Mouse (Mus musculus) heart, adult 10 weeks (tissue): ENCODE results near the gene Rhoq. TPM values are rescaled to one million over a fixed set of nuclear protein-coding genes. Genes with fewer than 3 reads are reported as not detected.

Experiments
- polyA plus RNA-seq: library from polyadenylated mRNA; stranded (reverse); fragments of 350-450 nt; fragmentation: Illumina TruSeq; extraction: RNeasy Lipid Tissue Mini Kit (QIAGEN cat#74804); gene quantifications from one replicate; pipeline ENCODE4 v1.2.3, GENCODE M21; 2014; ENCODE audit warnings: low read depth, low replicate concordance

Gene Rhoq
- 91.0 TPM for polyA plus RNA-seq

GRCm38 (mm10) chr17:86962894-86963585, at the start of gene Rhoq:
Gene Rhoq, plus strand, starts transcription at chr17:86963082.

GRCm38 (mm10) chr17:86917048-86917447, 45.8 kb upstream of the Rhoq start, which contains the start of gene Tmem247:
Gene Tmem247, plus strand, starts transcription at chr17:86917348.

GRCm38 (mm10) chr17:86947840-86948796, 14.8 kb upstream of the Rhoq start, which contains the start of gene Atp6v1e2:
Gene Atp6v1e2, minus strand, starts transcription at chr17:86947897.

GRCm38 (mm10) chr17:87025269-87025949, 62.5 kb downstream of the Rhoq start, which contains the start of the genes Pigf and Cript:
Gene Pigf, minus strand, starts transcription at chr17:87025406.
Gene Cript, plus strand, starts transcription at chr17:87025550.

Other genes with a start within 250 kb of the Rhoq start
- gene Epas1, start 209.4 kb upstream of the Rhoq start, polyA plus RNA-seq: 107 TPM
- not detected for gene Tmem247, start 45.7 kb upstream of the Rhoq start, polyA plus RNA-seq
- not detected for gene Atp6v1e2, start 15.2 kb upstream of the Rhoq start, polyA plus RNA-seq
- gene Pigf, start 62.3 kb downstream of the Rhoq start, polyA plus RNA-seq: 4.8 TPM
- 62.4 TPM for gene Cript, start 62.5 kb downstream of the Rhoq start, polyA plus RNA-seq
- 16.2 TPM for gene Socs5, start 144.6 kb downstream of the Rhoq start, polyA plus RNA-seq